ENCODE assay signal across 8 mouse cellular contexts in the genomic region with DNA sequence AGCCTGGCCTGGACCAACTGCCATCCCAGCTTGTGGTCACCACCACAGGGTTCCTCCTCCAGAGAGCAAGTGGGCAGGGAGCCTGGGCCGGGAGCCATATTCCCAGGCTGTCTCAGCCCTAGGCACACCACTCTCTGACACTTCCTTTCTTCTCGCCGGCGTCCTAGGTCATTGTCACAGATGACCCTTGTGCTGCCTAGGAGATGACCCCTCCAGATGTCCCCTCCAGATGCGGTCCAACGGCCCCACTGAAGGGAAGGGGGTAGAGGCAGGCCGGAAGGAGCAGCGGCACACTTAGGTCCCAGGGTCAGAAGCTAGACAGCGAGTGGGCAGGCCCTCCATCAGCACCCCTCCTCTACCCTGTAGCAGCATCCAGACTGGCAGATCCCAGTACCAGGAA. TPM values are rescaled to one million over a fixed set of nuclear protein-coding genes. Genes with fewer than 3 reads are reported as not detected.
DNase-seq lines count a peak whose midpoint lies in the region; ATAC-seq lines count a peak whose summit lies in the region.

No protein-coding gene starts in this region.

- H3K4me2 ChIP-seq in midbrain, embryonic 12.5 days (replicated peaks), result no peak overlapping the region
- no peak overlapping the region for H3K4me2 ChIP-seq in midbrain, embryonic 16.5 days (ENCODE audit: low read length)
- H3K4me2 ChIP-seq in intestine, embryonic 16.5 days (ENCODE audit: low read depth, low read length), result no peak overlapping the region
- H3K4me2 ChIP-seq in stomach, embryonic 15.5 days, result no peak overlapping the region

- 30% methylated on average over 9 of the region's 9 CpGs for WGBS in midbrain, embryonic 12.5 days
- WGBS in midbrain, embryonic 16.5 days, result 39% methylated on average over 9 of the region's 9 CpGs
- WGBS in intestine, embryonic 16.5 days, result 45% methylated on average over 9 of the region's 9 CpGs
- WGBS in stomach, embryonic 15.5 days, result 51% methylated on average over 9 of the region's 9 CpGs

- H3K4me3 ChIP-seq in midbrain, embryonic 12.5 days, result no peak overlapping the region
- H3K4me3 ChIP-seq in midbrain, embryonic 16.5 days (ENCODE audit: low read depth, low read length), result no peak overlapping the region
- H3K4me3 ChIP-seq in intestine, embryonic 16.5 days (ENCODE audit: low read length), result no peak overlapping the region
- H3K4me3 ChIP-seq in stomach, embryonic 15.5 days (replicated peaks), result no peak overlapping the region

- DNase-seq in heart, adult 11 months, result peak; percentile 92
- DNase-seq in heart, adult 8-10 months (ENCODE audit: low spot score), result no peak
- no peak for DNase-seq in adrenal gland, adult 8-10 months
- no peak for DNase-seq in left cerebral cortex, postnatal 25 days (ENCODE audit: low spot score in 2 of 2)

- ATAC-seq in midbrain, embryonic 12.5 days (ENCODE audit: low FRiP score, low read depth), result no peak
- ATAC-seq in midbrain, embryonic 16.5 days, result no peak
- no peak for ATAC-seq in intestine, embryonic 16.5 days
- ATAC-seq in stomach, embryonic 15.5 days (ENCODE audit: insufficient read depth, low FRiP score, low read depth), result 0 out of 2 replicates have a peak, but pooled peaks have one; percentile 12

- no peak overlapping the region for H3K27ac ChIP-seq in midbrain, embryonic 12.5 days (replicated peaks)
- H3K27ac ChIP-seq in midbrain, embryonic 16.5 days (ENCODE audit: low read length), result no peak overlapping the region
- H3K27ac ChIP-seq in intestine, embryonic 16.5 days (ENCODE audit: low read length), result no peak overlapping the region
- H3K27ac ChIP-seq in stomach, embryonic 15.5 days, result no peak overlapping the region

- peaks cover 6% of the 10 kb centered on the region; the same call in 1 of the 2 replicates for H3K4me1 ChIP-seq in midbrain, embryonic 12.5 days
- H3K4me1 ChIP-seq in midbrain, embryonic 16.5 days (ENCODE audit: control insufficient read depth, insufficient read depth, low read length), result no peaks in the 10 kb centered on the region
- H3K4me1 ChIP-seq in intestine, embryonic 16.5 days (ENCODE audit: control insufficient read depth, insufficient read depth, low read length), result peaks cover 10% of the 10 kb centered on the region
- H3K4me1 ChIP-seq in stomach, embryonic 15.5 days, result peaks cover 10% of the 10 kb centered on the region; the same call in 1 of the 2 replicates

- H3K9me3 ChIP-seq in midbrain, embryonic 12.5 days, result no peaks in the 10 kb centered on the region
- no peaks in the 10 kb centered on the region for H3K9me3 ChIP-seq in midbrain, embryonic 16.5 days (replicated peaks; ENCODE audit: control insufficient read depth, low read length, poor library complexity, severe bottlenecking)
- H3K9me3 ChIP-seq in intestine, embryonic 16.5 days (ENCODE audit: control insufficient read depth, low read length), result no peaks in the 10 kb centered on the region
- no peaks in the 10 kb centered on the region for H3K9me3 ChIP-seq in stomach, embryonic 15.5 days

- intact Hi-C loops in left cerebral cortex, postnatal 25 days (cut with DNase I), result no loop called here

- peak overlapping the region; percentile 24; the same call in 1 of the 2 replicates for H3K9ac ChIP-seq in midbrain, embryonic 12.5 days (replicated peaks)
- no peak overlapping the region for H3K9ac ChIP-seq in midbrain, embryonic 16.5 days (ENCODE audit: low read depth, low read length)
- 0 out of 2 replicates have a peak overlapping the region, but pooled peaks have one; percentile 8 for H3K9ac ChIP-seq in intestine, embryonic 16.5 days (ENCODE audit: low read depth, low read length)
- no peak overlapping the region for H3K9ac ChIP-seq in stomach, embryonic 15.5 days

- 0 out of 2 replicates have a peak, but pooled peaks cover 4% of the 10 kb centered on the region for H3K27me3 ChIP-seq in midbrain, embryonic 12.5 days
- no peaks in the 10 kb centered on the region for H3K27me3 ChIP-seq in midbrain, embryonic 16.5 days (ENCODE audit: control insufficient read depth, insufficient read depth, low read depth, low read length)
- no peaks in the 10 kb centered on the region for H3K27me3 ChIP-seq in intestine, embryonic 16.5 days (replicated peaks; ENCODE audit: control insufficient read depth, insufficient read depth, low read length)
- no peaks in the 10 kb centered on the region for H3K27me3 ChIP-seq in stomach, embryonic 15.5 days (replicated peaks)

- H3K36me3 ChIP-seq in midbrain, embryonic 12.5 days, result 0 out of 2 replicates have a peak, but pooled peaks cover 9% of the 10 kb centered on the region
- H3K36me3 ChIP-seq in midbrain, embryonic 16.5 days (ENCODE audit: control insufficient read depth, insufficient read depth, low read length), result peaks cover 4% of the 10 kb centered on the region; the same call in 1 of the 2 replicates
- H3K36me3 ChIP-seq in intestine, embryonic 16.5 days (ENCODE audit: control insufficient read depth, insufficient read depth, low read length), result 0 out of 2 replicates have a peak, but pooled peaks cover 4% of the 10 kb centered on the region
- peaks cover 17% of the 10 kb centered on the region; the same call in 1 of the 2 replicates for H3K36me3 ChIP-seq in stomach, embryonic 15.5 days

RNA-seq across cellular contexts. Expression of a gene that starts 13.0 kb away (rescaled TPM):
- total RNA-seq in heart, adult 8-10 months (2022), result 10 to 100 TPM in 3 of 4 experiments, 1 to 10 TPM in 1; 9.2 to 15.2 (median 12.3) TPM
- polyA plus RNA-seq in midbrain, embryonic 12.5 days (2016; fragmentation: Nextera tagmentation; extraction: Ambion mirVana), result 28.5 and 30.5 TPM in 2 replicates
- 25.2 and 26.3 TPM in 2 replicates for polyA plus RNA-seq in midbrain, embryonic 16.5 days (2015; fragmentation: Nextera tagmentation; extraction: Ambion mirVana)
- polyA plus RNA-seq in intestine, embryonic 16.5 days (2015; fragmentation: Nextera tagmentation; extraction: Ambion mirVana), result 20.2 and 21.8 TPM in 2 replicates
- polyA plus RNA-seq in stomach, embryonic 15.5 days (2015; fragmentation: Nextera tagmentation; extraction: Ambion mirVana), result 26.9 and 29.9 TPM in 2 replicates
- 10 to 100 TPM; 24.9 to 45.2 (median 36.2) TPM for total RNA-seq in adrenal gland, adult 8-10 months (2022)
- 10 to 100 TPM; 24.0 to 25.7 TPM for total RNA-seq in left cerebral cortex, postnatal 25 days (2021)

RNA-seq across cellular contexts. Expression of a gene that starts 27.9 kb away (rescaled TPM):
- total RNA-seq in heart, adult 8-10 months (2022), result 100 to 1,000 TPM; 377 to 423 (median 382) TPM
- 329 and 373 TPM in 2 replicates for polyA plus RNA-seq in midbrain, embryonic 12.5 days (2016; fragmentation: Nextera tagmentation; extraction: Ambion mirVana)
- 304 and 312 TPM in 2 replicates for polyA plus RNA-seq in midbrain, embryonic 16.5 days (2015; fragmentation: Nextera tagmentation; extraction: Ambion mirVana)
- 591 and 604 TPM in 2 replicates for polyA plus RNA-seq in intestine, embryonic 16.5 days (2015; fragmentation: Nextera tagmentation; extraction: Ambion mirVana)
- 490 and 616 TPM in 2 replicates for polyA plus RNA-seq in stomach, embryonic 15.5 days (2015; fragmentation: Nextera tagmentation; extraction: Ambion mirVana)
- 100 to 1,000 TPM; 742 to 804 (median 775) TPM for total RNA-seq in adrenal gland, adult 8-10 months (2022)
- total RNA-seq in left cerebral cortex, postnatal 25 days (2021), result 100 to 1,000 TPM; 305 to 310 TPM

RNA-seq across cellular contexts. Expression of a gene that starts 50.3 kb away (rescaled TPM):
- total RNA-seq in heart, adult 8-10 months (2022), result 10 to 100 TPM in 3 of 4 experiments, 1 to 10 TPM in 1; 8.4 to 15.6 (median 11.7) TPM
- 5.2 and 5.7 TPM in 2 replicates for polyA plus RNA-seq in midbrain, embryonic 12.5 days (2016; fragmentation: Nextera tagmentation; extraction: Ambion mirVana)
- 1.3 and 1.4 TPM in 2 replicates for polyA plus RNA-seq in midbrain, embryonic 16.5 days (2015; fragmentation: Nextera tagmentation; extraction: Ambion mirVana)
- 8.5 and 9.3 TPM in 2 replicates for polyA plus RNA-seq in intestine, embryonic 16.5 days (2015; fragmentation: Nextera tagmentation; extraction: Ambion mirVana)
- polyA plus RNA-seq in stomach, embryonic 15.5 days (2015; fragmentation: Nextera tagmentation; extraction: Ambion mirVana), result 11.5 and 12.0 TPM in 2 replicates
- 10 to 100 TPM in 3 of 4 experiments, 1 to 10 TPM in 1; 8.5 to 21.1 (median 13.3) TPM for total RNA-seq in adrenal gland, adult 8-10 months (2022)
- 1 to 10 TPM; 2.2 to 3.1 TPM for total RNA-seq in left cerebral cortex, postnatal 25 days (2021)

Comparison
In these comparisons a context has a peak if more than half of its experiments do, and no peak if none do; other contexts are left out.
1. H3K9ac ChIP-seq: peak in midbrain, embryonic 12.5 days (single experiment) and intestine, embryonic 16.5 days (single experiment); none in midbrain, embryonic 16.5 days (single experiment) and stomach, embryonic 15.5 days (single experiment).